Comparison of ENCODE assay signal across 10 mouse cellular contexts in genomic region chr11:59300185-59300584, GRCm38 (mm10). TPM values are rescaled to one million over a fixed set of nuclear protein-coding genes. Genes with fewer than 3 reads are reported as not detected.
DNase-seq lines count a peak whose midpoint lies in the region; ATAC-seq lines count a peak whose summit lies in the region.
"Had no signal": no experiment of that assay in that cellular context is flagged by ENCODE, and none has a peak within 500 bp of the region (broad histone marks: within the 10 kb centered on the region; RNA-seq: fewer than 3 reads in every experiment).

No protein-coding gene starts in this region.

- no peaks in the 10 kb centered on the region for H3K4me1 ChIP-seq in hindbrain, embryonic 16.5 days (ENCODE audit: control insufficient read depth, insufficient read depth, low read depth, low read length)

- H3K27ac ChIP-seq in hindbrain, embryonic 16.5 days (ENCODE audit: low read depth, low read length): no peak overlapping the region

- H3K36me3 ChIP-seq in hindbrain, embryonic 16.5 days (ENCODE audit: control insufficient read depth, insufficient read depth, low read length): no peaks in the 10 kb centered on the region

- H3K9ac ChIP-seq in hindbrain, embryonic 16.5 days (ENCODE audit: low read depth, low read length): no peak overlapping the region

- WGBS in hindbrain, embryonic 16.5 days: 16% methylated on average over 3 of the region's 3 CpGs

- DNase-seq in adrenal gland, postnatal 10 days: peak; percentile 54
- DNase-seq in adrenal gland, postnatal 25 days: no peak
- DNase-seq in layer of hippocampus, postnatal 10 days (ENCODE audit: low spot score in 2 of 2): peak; percentile 46 to 55
- DNase-seq in layer of hippocampus, postnatal 14 days (ENCODE audit: low spot score in 2 of 2): no peak
- DNase-seq in ES-CJ7 (ENCODE audit: low read depth, low spot score): peak; percentile 58
- peak; percentile 71 for DNase-seq in lung, postnatal 10 days
- DNase-seq in cerebellum, adult 18-20 months: no peak

- H3K4me2 ChIP-seq in hindbrain, embryonic 16.5 days (ENCODE audit: low read length): no peak overlapping the region

- no peaks in the 10 kb centered on the region for H3K9me3 ChIP-seq in hindbrain, embryonic 16.5 days (ENCODE audit: control insufficient read depth, low read length)

- peaks cover 18% of the 10 kb centered on the region for H3K27me3 ChIP-seq in hindbrain, embryonic 16.5 days (replicated peaks; ENCODE audit: control insufficient read depth, insufficient read depth, low read length)

- H3K4me3 ChIP-seq in hindbrain, embryonic 16.5 days (ENCODE audit: low read length): no peak overlapping the region

- no peak for ATAC-seq in hindbrain, embryonic 16.5 days

RNA-seq across cellular contexts. Expression of gene Wnt9a, which starts 6.5 kb away (rescaled TPM):
- total RNA-seq in adrenal gland, postnatal 10 days (2021): 1 to 10 TPM; 1.7 to 3.5 TPM
- total RNA-seq in adrenal gland, postnatal 25 days (2021): 1.00 and 1.1 TPM in 2 replicates
- total RNA-seq in layer of hippocampus, postnatal 10 days (2021): 1 to 10 TPM; 2.7 to 2.9 TPM
- total RNA-seq in layer of hippocampus, postnatal 14 days (2021): 1 to 10 TPM; 3.7 to 4.1 TPM
- polyA plus RNA-seq in hindbrain, embryonic 16.5 days (2015; fragmentation: Nextera tagmentation; extraction: Ambion mirVana): 3.1 and 3.5 TPM in 2 replicates
- total RNA-seq: megakaryocyte, adult 5-6 weeks had no signal

RNA-seq across cellular contexts. Expression of gene Wnt3a, which starts 9.6 kb away (rescaled TPM):
- not detected for total RNA-seq in adrenal gland, postnatal 10 days (2021)
- not detected in 2 replicates for total RNA-seq in adrenal gland, postnatal 25 days (2021)
- total RNA-seq in layer of hippocampus, postnatal 10 days (2021): not detected
- not detected for total RNA-seq in layer of hippocampus, postnatal 14 days (2021)
- polyA plus RNA-seq in hindbrain, embryonic 16.5 days (2015; fragmentation: Nextera tagmentation; extraction: Ambion mirVana): 0.45 and 0.77 TPM in 2 replicates
- total RNA-seq: megakaryocyte, adult 5-6 weeks had no signal
- polyA plus RNA-seq: intestine, embryonic 14.5 days had no signal

Comparison
In these comparisons a context has a peak if more than half of its experiments do, and no peak if none do; other contexts are left out.
1. DNase-seq: peak in adrenal gland, postnatal 10 days (single experiment), layer of hippocampus, postnatal 10 days (2 of 2), ES-CJ7 (single experiment) and lung, postnatal 10 days (single experiment); none in adrenal gland, postnatal 25 days (single experiment), layer of hippocampus, postnatal 14 days (0 of 2) and cerebellum, adult 18-20 months (0 of 2).